Mouse (Mus musculus): ENCODE data around the gene Adgrb2.

- TF ChIP-seq POLR2A (IDR thresholded peaks at IDR 0.05; ENCODE audit: control insufficient read depth, extremely low read depth, insufficient read depth, low read length, poor library complexity) (no peak), CTCF (IDR thresholded peaks at IDR 0.05; ENCODE audit: borderline replicate concordance, control insufficient read depth, extremely low read depth, insufficient read depth, low read length, poor library complexity) (no peak)
These were observed 17.0 kb downstream of the Adgrb2 start for GRCm38 (mm10) chr4:130001710-130002109.
